Mouse (Mus musculus): Measurements from ENCODE around the gene Sstr3.

Gene Sstr3

GRCm38 (mm10) chr15:78559141-78559979, 14.9 kb upstream of the Sstr3 start:
- DNase-seq (ENCODE audit: low spot score in 2 of 2): no peak

DNA sequence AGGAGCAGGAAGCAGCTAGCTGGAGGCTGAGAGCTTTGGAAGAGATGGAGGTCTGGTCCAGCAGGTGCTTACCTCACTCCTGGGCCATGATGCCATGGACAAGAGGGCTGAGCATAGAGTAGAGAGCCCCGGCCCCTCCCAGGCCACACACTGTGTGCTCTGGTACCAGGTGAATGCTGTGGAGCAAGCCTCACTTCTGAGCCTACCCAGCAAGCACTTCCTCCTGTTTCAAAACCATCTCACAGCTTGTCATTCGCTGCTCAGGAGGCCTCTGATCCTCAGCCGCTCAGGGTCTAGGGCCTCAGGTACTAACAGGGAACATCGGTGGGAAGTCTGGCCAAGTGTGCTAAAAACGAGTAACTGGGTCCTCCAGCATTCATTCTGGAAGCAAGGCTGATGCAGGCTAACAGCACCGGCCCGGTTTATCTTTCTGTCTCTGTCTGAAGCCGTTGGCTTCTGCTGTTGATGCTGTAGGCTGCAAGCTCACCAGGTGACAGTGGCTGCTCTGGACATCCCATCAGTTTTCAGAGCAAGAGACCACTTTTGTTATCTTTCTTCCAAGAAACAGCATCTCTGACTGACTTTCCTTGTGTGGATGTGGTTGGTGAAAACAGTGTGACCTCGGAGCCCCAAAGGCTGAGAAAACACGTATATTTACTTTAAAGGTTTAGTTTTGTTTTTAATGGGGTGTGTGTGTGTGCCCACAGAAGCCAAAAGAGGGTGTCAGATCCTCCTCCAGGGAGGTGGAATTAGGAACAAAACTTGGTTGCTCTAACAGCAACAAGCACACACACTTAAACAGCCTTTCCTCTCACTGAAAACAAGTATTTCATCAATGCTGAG, 13.4 kb upstream of the Sstr3 start:
- no peak for DNase-seq (ENCODE audit: low spot score in 2 of 2)

DNA sequence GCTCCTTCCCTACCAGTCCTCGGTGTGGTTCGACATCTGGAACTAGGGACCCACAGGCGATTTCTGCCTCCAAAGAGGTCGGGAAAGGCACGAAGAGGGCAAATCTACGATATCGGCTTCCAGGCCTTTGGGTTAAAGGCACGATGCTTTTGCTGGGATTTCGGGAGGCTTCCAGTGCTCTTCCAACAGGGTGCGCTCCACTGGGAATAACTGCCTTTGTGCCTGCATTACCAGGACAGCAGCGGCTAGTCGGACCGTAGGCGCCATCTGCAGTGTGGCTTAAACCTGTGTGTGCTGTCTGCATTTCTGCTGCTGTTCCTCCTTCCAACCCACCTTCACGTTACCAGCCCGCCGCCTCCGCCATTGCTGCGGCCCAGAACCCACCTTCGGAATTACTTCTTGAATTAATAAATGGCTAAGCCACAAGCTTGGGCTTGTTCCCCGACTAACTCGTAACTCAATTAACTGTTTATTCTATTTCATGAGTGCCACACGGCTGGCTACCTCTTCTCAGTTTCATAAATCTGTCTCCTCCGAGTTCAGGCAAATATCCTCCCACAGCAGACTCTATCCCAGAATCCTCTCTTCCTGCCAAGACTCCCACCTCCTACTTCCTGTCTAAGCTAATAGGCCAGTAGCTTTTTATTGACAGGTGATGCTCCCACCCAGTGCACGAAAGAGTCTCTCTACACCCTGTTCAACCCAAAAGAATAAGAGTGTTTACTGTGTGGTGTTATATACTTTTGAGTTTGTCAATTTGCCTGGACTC, 10.2 kb upstream of the Sstr3 start:
- no peak for DNase-seq (ENCODE audit: low spot score in 2 of 2)

DNA sequence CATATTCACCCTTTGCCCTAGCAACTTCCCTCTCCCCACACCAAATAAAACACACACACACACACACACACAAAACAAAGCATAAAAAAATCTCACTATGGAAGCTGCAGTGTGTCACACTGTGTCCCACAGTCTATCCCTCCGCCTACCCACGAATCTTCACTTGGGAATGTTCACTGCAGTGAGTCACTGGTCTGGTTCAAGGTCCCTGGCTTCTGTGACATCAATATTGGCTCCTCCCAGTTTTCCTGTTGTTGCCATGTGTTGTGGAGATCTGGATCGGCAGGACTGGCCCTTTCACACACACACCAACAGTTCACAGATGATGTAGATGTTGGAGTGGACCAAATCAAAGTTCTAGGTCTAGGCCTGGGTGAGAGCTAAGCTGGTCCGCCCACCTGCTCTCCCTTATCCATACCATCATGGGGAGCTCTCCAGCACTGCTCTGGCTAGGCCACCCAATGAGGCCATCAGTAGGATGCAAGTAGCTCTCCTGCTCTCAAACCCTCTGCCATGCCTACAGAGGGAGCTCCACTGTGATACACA, 4.8 kb upstream of the Sstr3 start:
- no peak for DNase-seq (ENCODE audit: low spot score in 2 of 2)

DNA sequence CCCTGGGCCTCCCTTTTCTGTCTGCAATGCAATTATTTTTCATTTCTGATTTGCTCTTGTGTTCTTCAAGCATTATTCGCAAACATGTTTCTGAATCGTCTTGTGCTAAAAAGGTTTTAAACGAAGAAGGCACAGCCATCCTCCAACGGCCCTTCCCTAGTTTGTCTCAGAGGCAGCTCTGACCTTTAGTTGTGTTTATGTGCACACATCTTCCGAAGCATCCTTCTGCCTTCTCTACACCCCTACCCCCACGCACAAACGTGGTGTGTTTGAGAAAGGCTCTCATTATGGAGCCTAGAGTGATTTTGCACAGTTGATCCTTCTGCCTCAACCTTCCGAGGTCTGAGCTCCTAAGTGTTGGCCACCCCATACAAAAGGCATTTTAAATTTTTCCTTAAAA, 4.2 kb upstream of the Sstr3 start:
- no peak for DNase-seq (ENCODE audit: low spot score in 2 of 2)

GRCm38 (mm10) chr15:78548336-78548665, 3.8 kb upstream of the Sstr3 start:
- no peak for DNase-seq (ENCODE audit: low spot score in 2 of 2)

DNA sequence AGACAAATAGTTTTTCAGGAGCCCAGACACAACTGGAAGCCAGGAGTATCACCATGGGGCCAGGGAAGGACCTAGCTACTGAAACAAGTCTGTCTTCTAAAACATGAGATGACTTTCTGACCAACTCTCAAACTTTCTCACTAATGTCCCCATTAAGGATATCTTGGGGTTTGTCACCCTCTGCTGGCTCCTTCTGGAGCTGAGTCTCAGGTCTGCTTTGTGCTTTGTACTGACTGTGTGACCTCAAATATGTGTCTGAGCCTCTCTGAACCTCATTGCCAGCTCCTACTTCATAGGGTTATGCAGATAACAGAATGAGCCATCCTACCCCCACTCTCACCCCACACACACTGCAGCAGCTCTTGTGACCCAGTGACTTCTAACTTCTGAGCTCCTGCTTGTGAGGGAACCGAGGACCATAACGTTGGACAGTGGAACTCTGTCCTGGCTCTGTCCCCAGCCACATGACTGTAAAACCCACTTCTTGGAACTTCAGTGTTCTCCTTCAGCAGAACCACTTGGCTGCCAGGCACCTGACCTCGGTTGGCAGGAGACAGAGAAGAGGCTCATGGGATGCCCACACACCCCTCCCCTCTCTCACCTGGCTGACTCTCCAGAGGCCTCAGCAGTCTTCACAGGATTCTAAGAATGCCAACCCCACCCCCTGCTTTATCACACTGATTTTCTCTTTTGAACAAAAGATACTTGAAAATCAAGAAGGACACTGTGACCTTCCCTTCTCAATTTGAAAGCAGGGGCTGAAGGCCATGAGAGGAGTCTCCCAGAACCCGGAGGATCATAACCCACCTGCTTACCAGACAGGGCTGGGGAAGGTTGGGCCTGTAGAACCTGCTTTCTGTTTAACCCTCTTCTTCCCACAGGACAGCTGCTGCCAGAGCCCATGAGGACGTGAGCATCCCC, 3.2 kb upstream of the Sstr3 start:
- DNase-seq (ENCODE audit: low spot score in 2 of 2): no peak

GRCm38 (mm10) chr15:78546060-78546459, 1.6 kb upstream of the Sstr3 start:
- DNase-seq (ENCODE audit: low spot score in 2 of 2): no peak

- DNase-seq (ENCODE audit: low spot score in 2 of 2): no peak
Observed at GRCm38 (mm10) chr15:78544041-78544440, 444 bp downstream of the Sstr3 start.

- no peak for DNase-seq (ENCODE audit: low spot score in 2 of 2)
Observed at GRCm38 (mm10) chr15:78542767-78543303, 1.6 kb downstream of the Sstr3 start.

DNA sequence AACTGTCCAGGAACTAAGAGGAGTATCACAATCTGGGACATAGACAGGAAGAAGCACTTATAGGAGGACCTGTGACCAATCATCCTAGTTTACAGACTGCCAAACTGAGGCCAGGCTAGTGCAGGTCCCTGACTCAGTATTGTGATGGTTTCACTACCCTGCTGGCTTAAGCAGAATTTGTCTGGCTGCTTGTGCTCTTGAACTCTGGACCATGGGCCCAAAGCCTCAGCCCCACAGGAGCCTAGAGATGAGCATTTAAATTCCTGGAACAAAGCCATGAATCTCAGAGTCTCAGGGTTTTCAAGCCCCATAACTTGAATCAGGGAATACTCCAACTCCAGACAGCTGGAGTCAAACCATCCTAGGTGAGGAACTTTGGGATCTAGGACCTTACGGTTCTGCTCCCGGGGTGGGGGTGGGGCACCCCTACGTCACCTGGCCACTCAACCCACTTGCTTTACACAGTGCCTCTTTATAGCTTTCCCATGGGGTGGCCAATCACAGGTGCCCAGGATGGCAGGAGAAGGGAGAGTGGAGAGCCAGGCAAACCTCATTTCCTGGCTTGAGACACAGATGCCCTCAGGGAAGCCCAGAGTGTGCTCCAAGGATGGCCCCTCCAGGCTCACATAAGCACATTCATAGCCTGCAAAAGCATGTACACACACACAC, 2.3 kb downstream of the Sstr3 start:
- DNase-seq (ENCODE audit: low spot score in 2 of 2): no peak

- DNase-seq (ENCODE audit: low spot score in 2 of 2): no peak
Observed at GRCm38 (mm10) chr15:78541606-78542005, 2.9 kb downstream of the Sstr3 start.

DNA sequence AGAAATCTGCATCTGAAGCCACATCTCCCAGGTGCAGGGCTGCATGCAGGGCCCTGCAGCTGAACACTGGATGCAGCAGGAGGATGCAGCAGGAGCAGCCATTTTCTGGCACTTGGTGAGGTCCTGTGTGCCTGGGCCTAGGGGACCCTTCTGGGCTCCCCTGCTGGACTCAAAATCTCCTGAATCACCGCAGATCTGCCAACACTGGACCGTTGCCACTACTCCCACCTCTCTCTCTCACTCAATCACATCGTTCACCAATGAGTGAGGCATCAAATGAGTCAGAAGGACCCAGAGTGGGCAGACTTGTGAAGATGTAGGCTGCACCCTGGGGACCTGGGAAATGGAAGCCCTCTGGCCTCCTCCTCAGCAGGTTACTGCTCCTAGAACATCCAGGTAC, 3.4 kb downstream of the Sstr3 start:
- no peak for DNase-seq (ENCODE audit: low spot score in 2 of 2)

GRCm38 (mm10) chr15:78535723-78536421, 8.6 kb downstream of the Sstr3 start:
- no peak for DNase-seq (ENCODE audit: low spot score in 2 of 2)

DNA sequence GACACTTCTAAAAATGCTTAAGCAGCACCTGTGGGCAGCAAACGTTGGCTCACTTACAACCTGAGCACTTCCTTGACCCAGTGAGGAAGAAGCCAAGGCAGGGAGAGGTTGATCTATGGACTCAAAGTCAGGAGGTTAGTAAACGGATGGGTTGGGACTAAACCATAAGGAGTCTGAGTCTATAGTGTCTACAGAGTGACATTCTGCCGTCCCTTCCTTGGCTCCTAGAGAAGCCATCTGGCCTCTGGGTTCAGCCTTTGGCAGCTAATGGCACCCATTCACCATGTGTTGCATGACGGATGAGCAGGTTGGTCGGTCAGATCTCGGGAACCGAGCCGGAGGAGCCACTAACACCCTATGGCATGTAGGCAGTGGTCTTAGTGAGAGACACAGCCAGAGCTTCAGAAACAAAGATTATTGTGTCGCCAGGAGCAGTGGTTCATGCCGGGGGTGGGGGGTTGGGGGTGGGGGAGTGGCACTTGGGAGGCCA, 11.1 kb downstream of the Sstr3 start:
- DNase-seq (ENCODE audit: low spot score in 2 of 2): no peak

DNA sequence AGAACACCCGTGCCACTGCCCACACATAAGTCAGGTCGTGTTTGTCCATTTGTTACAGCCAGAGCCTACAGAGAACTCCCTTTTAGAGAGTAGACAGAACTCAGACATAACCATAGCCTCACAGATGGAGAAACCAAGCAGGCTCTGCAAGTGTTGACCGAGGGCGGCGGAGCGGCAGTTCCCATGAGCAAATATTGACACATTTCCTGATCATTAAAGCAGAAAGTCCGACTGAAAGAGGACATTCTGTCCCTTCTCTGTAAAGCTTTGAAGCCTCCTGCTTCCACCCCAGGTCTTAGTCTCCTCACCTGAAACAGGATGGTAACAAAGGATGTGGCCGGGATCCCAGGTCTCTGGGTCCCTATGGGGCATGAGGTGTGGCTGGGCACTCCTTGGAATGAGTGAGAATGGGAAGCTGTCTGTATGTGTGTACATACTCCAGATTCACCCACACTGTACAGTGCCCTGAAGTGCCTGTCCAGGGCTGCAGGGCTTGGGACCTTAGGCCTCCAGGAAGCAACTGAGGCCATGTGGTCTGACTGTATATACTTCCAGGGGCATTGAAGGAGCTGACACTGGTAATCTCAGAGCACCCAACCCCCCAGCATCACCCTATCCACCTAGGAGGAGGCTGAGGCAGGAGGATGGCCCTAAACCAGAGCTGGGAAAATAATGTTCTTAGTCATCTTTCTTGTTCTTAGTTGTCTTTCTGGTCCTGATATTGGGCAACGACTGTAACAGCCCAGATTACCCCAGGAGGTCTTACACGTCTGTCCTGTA, 11.7 kb downstream of the Sstr3 start:
- DNase-seq (ENCODE audit: low spot score in 2 of 2): no peak

DNA sequence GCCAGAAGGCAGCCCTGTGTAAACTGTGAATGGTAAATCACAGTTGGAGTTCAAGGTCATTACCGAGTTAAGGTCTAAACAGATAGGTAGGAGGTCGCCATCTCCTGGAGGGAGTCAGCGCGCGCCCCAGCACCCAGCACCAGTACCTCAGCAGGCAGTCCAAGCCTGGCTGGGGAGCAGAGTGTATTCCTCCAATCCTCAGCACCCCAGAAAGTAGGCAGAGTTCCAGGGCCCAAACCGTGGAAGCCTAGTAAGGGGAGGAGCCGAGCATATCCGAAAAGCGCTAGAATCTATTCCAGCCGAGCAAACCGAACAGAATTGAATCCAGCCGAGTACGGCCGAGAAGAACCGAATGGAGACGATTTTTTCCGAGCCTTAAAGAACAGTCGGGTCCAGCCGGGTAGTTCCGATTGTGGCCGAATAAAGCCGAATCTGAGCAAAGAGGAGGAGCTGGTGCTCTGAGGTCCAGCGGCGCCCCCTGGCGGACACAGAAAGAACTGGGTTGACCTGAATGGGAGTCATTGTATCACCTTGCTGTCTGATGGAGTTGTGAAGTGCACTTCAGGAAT, 12.5 kb downstream of the Sstr3 start:
- peak; percentile 82 to 90 for DNase-seq (ENCODE audit: low spot score in 2 of 2)

GRCm38 (mm10) chr15:78531451-78531720, 13.1 kb downstream of the Sstr3 start:
- no peak for DNase-seq (ENCODE audit: low spot score in 2 of 2)

Measured in spleen, postnatal 14 days (tissue).